Mouse (Mus musculus) thymus, postnatal 14 days (tissue): ENCODE measurements around the gene Grb10.

Source experiments
- DNase-seq: peaks from one replicate; pipeline ENCODE4 v3.0.0; 2021

Gene Grb10

DNA sequence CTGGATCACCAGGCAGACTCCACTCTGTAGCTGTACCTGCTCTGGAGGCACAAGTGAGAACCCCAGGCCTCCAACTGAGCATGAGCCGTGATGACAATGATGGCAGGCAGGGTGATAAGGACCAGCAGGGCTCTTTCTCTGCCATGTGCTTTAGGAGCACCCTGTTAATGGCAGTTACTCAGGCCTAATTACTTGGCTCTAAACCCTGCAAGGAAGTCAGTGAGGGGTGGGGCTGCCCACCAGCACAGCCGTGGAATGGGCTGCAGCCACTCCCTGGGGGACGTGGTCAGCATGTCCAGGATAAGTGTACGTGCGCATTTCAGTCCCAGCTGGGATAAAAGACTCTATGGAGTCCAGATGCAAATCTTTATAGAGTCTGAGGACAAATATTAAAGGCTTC lies 5.7 kb downstream of the Grb10 start:
- DNase-seq: no peak

DNA sequence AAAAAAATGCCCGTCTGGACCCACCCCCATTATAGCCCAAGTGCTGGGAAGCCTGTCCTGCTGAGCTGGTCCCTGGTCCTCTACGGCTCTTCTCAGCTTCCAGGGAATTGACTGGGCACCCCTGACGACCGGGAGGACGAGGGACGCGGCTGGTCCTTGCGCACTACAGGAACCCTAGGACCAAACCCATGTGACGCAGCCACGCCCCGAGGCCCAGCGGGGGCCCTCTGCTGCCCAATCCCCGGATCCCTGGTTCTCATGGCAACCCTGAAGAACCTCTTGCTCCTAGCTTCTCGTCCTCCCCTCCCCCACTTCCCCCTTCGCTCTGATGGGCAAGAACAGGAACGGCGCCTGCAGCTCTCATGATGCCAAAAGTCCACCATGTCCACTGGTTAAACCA lies 11.8 kb downstream of the Grb10 start:
- no peak for DNase-seq

DNA sequence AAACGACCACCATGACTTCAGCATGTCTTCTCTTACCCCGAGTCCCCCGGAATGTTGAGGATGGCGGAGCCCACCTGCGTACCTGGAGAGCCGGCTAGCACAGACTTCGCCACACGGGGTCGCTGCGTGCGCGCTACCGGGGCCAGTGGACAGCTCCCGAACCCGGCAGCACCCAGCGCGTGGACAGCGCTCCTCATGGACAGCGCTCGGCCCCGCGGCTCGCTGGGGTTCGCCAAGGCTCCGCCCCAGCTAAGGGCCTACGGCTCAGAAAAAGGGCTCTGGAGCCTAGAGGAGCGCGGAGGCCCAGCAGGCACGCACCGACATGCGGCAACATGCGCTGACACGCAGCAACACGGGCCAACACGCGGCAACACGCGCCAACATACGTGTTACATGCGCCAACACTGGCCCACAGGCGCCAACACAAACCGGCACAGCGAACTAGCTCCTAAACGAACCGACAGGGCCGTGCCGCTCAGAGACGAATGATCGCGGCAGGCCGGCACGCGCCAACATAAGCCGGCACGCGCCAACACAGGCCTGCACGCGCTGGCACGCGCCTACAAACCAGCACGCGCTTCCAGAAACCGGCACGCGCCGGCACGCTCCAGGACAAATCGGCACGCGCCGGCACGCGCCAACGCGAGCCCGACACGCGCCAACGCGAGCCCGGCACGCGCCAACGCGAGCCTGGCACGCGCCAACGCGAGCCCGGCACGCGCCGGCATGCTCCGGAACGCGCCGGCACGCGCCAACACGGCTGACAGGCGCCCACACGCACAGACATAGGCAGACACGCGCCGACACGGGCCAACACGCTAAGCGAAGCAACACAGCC lies 12.5 kb downstream of the Grb10 start:
- peak; percentile 30 for DNase-seq

DNA sequence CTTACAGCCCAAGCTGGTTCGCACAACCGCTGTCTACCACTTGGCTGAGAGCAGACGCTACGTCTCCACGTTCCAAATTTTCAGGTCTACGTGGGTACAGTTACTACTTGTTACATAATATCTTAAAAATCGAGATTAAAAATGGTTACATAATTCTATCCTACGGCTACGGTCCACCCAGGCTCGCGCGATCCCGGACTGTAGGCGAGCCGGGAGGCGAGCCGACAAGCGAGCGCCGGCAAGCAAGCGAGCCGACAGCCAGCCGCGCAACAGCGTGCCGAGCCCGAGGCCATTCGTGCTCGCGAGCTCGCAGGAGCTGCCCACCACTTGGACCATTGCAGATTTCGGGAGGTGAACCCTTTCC lies 13.1 kb downstream of the Grb10 start:
- no peak for DNase-seq

DNA sequence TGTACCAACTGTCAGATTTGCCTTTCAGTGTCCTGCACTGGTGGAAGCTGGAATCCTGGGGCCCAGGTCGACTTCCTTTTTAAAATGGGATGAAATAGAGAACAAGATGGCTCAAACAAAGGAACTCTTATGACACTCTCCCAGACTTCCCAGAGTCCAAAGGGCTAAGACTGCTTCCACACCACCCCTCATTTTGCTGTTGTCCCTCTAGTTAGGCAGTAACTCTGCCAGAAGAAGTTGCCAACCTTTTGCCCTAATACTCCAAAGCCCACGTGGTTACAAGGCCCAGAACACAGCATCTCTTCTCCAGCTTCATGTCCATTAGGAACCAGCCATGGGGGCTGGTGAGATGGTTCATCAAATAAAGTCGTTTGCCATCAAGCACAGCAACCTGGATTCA lies 15.4 kb downstream of the Grb10 start:
- no peak for DNase-seq

DNA sequence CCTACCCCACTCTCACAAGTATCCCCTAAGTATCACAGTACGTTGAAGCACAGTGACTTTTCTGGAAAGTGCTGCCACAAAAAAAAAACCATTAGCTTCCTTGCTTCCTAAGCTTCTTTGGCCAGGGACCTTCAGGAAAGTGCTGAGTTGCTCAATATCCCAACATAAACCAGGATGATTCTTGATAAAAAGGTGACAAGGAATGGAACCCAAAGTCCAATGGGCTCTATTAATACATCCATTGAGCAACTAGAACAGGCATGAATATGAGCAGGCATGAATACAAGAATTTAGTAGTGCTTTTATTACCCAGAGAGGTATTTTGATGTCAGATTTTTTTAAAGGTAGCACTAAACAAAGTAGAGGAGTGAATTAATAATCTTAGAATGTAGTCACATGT lies 18.8 kb downstream of the Grb10 start:
- DNase-seq: no peak

DNA sequence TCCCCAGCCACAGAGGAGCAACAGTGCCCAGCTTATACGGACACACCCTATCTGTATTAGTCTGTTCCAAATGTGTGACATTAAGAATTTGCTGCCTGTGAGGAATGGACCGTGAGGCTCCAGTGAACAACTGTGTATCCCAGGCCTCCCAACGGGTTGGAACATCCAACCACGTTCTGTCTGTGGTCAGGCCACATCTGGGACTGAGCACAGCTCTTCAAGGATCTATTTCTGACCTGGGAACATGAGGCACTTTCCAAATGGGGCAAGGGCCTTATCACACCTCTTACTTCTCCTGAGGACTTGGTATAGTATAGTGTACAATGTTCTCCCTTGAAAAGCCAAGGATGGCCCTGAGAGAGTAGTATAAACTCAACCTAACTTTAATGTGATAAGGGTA lies 19.9 kb downstream of the Grb10 start:
- no peak for DNase-seq

DNA sequence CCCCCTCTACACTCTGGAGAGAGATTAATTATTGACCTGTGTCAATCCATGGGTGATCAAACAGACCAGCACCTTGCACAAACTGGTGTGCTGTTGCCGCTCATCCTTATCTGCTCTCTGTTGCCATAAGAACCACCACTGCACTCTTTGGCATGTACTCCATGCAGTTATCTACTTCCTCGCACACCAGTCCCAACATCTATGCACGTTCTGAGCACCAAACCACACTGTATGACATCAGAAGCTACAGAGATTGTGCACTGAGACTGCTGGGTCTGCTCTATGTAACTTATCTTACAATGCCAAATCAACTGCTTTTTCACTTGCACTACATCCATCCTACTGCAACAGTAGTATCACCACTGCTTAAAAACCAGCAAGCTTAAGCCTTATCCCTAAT lies 28.4 kb downstream of the Grb10 start:
- no peak for DNase-seq

DNA sequence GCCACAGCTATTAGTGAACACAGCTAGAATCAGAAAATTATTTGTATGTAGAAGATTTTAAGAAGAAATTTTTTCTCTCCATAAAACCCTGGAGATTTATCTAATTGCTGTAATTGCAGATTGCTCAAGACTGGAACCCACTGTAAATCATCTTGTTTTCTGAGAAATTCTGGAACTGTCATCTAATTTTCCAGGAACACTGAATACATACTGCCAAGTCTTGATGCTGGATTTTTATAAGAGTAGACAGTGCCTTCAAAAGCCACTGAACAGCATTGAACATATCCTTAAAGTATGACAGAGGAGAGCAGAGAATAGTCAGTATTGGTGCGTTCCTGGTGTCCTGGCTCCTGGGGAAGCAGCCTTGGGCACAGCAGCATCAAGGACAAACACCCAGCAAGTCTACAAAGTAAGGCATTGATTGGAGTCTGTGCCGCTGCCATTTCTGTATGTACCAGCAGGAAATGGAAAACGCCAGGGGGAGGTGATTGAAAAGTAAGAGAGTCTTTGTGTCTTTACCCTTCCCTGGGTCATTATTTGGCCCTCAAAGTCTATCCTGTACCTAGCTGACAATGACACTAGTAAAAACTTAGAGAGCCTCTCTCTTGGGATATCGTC lies 38.1 kb downstream of the Grb10 start:
- DNase-seq: no peak

DNA sequence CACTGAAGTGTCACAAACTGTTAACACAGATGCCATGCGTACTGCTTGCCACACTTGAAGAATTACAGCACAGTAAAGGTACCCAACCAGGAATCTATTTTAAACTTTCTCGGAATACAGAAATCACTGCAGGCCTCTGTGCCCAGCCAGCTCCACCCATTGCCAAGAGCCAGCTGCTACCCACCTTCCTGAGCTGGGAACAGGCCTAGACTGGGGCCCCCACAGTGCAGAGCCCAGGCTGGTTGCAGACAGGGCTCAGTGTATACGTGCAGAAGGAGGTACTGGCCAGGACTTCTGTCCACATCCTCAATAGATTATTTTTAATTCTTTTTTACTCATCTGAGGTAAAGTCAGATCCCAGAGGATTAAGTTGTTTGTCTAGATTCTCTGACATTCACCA lies 39.6 kb downstream of the Grb10 start:
- DNase-seq: no peak

DNA sequence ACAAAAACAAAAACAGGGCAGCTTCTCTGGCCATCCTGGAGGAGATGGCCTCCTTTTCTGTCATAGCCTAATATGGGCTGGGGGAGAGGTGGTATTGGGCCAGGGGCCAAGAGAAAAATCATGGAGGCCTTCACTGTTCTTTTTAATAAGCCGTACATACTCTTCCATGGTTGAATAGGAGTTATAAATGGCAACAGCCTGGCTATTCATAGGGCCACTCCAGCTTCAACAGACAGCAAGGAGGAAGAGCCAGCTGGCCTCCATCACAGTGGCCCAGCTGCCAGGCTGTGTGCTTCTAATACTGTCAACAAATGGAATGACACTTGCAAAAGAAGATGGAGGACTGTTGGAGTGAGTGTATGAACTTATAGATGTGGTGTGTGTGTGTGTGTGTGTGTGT lies 41.4 kb downstream of the Grb10 start:
- DNase-seq: no peak

DNA sequence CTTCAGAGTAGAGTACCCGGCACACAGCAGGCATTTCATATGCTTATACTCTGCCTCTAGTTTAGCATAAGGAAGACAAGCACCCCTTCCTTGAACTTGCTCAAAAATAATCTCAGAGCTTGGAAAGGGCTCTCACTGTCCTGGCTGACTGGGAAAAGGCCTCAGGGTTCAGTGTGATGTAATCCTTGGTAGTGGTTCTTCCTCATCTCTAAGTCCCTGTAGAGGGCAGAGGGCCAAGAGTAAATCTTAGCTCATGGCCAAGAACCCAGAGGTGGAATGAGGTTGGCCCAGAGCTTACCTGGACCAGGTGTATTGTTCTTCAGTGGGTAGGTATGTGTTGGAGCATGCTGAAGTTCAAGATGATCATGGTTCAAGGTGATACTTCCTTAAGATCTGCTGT lies 43.1 kb downstream of the Grb10 start:
- DNase-seq: no peak

DNA sequence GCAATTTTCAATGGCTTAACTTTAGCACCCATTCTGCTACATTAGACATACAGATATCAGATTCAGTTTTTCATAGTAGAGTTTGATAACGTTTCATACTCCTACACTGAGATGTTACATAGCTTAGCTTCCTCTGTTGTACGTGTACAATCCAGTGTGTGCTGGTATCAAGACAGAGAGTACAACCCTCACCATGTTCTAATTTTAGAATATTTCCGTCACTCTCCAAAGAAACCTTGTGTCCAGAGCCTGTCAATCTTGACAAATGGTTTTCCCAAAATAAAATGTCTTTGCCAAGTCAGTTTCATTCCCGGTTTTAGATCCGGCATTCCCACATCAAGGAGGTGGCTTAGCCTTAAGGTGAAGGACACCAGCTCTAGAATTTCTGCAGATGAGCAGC lies 44.7 kb downstream of the Grb10 start:
- DNase-seq: no peak

DNA sequence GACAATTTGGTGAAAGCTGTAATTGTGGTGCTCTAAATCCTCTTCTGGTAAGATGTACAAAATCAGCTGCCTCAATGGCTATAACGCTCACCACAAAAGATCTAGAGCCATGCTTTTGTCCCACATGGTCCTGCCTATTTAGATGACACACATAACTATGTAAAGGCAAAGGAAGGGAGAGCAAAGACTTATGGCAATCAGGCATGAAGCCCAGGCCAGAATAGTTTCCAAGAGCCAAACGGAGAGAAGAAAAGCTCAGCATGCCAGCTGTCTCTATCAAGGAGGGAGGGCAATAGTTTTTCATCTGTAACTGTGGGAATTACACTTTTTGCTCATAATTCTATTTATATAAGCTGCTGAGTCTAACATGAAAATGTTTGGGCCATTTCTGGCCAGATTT lies 45.3 kb downstream of the Grb10 start:
- DNase-seq: no peak

DNA sequence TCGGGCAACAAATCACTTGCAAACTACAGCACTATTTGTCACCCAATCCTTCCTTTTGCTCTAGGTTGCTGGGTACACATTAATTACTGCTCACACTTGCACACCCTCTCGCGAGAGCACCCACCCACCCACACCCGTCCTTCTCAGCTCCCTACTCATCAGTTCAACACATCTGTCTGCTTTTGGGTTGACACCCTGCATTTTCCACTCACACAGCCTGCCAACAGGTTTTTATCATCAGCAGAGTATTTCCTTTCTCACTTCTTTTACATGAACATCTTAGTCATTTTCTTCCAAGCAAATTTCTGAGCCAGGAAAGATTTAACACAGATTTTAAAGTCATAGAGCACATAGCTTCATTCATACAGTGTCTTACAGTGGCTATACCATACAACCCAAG lies 48.6 kb downstream of the Grb10 start:
- no peak for DNase-seq

DNA sequence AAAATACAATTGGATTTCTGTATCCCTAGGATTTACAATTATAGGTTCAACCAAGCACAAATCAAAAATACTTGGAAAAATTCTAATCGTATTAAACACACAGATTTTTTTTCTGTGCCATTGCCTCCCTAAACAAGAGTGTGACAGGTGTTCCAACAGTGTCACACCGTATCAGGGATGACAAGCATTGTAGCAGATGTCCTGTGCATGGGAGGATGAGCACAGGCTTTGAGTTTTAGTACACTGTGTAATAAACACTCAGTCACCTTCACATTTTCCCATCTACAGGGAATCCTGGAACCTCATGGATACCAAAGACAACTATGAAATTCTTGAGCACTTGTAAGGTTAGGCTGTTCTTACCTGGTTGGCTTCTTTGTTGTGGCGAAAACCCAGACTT lies 51.2 kb downstream of the Grb10 start:
- no peak for DNase-seq

DNA sequence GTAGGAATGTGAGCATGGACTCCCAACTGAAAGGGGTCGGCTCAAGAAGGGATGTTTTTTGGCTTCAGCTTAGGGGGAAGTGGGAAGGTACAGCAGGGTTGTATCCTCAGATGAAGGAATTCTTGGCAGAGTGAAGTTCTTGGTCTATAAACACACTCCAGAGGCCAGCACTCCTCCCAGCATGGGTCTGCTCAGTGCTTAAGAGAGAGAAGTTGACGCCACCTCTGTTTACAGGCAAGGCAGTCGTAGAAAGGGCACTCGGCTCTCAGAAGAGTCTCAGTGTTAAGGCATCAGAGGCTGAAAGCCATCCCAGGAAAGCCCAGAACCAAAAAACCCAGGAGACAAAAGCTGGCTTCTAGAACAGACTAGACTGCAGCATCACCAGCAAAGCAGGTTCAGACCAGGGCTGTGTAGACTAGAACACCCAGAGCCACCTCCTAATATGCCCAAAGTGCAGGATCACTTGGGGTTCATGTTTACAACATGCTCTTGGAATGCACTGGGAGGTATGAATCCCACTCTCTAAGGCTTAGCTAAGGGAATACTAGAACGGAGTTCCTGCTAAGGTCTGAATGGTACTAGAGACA lies 59.8 kb downstream of the Grb10 start:
- DNase-seq: no peak

DNA sequence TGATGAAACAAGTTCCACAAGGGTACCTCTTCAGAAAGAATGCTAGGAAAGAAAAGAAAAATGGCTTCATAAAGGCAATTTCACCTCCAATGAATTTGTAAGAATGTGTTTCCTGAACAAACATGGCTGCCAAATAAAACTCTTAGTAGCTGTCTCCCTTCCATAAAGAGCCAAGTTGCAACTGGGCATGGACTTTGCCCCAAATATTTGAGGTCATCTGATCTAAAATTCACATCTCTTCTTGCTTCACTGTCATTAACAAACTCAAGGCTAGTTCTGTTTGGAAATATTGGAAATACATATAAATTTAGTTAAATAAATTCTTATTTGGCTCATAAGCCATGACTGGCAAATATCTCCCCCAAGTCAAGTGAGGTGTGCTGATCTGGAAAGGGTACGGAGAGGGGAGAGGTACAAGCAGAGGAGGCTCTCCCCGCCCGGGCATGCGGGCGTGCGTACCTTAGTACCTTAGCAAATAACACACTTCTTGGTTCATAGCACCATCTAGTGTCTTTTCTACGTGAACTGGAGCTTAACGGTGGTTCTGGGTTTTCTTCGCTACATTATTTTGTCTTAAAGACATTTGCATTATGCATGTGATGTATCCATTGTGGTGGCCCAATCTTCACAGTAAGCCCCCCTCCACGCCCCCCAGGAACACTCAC lies 63.8 kb downstream of the Grb10 start:
- DNase-seq: peak; percentile 53

DNA sequence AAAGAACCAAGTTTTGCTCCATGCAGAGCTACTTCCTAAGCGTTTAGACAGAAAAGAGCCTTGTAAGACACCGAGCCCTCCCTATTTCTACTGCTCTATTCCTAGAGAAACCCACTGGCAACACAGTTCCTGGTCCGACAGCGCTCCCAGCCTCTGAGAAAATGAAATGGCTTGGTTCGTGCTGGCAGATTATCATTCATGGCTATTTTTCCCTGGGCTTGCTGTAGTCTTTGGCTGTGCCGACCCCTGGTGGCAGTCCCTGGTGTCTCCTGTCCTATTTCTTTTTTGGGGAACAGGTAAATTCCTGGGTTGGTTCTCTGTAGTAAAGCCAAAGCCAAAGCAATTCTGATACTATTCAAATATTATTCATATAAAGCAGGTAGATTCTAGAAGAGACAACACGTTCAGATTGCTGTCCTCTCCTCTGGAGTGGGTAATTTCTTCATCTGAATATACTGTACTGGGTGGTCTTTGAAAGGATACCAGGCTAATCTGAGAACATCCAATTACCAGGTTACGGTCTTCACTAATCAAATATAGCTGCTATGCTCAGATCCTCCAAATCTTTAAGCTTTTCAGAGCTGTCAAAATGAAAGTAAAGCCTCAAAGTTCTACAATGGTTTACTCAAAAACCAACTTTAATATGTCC lies 65.0 kb downstream of the Grb10 start:
- DNase-seq: peak; percentile 70

DNA sequence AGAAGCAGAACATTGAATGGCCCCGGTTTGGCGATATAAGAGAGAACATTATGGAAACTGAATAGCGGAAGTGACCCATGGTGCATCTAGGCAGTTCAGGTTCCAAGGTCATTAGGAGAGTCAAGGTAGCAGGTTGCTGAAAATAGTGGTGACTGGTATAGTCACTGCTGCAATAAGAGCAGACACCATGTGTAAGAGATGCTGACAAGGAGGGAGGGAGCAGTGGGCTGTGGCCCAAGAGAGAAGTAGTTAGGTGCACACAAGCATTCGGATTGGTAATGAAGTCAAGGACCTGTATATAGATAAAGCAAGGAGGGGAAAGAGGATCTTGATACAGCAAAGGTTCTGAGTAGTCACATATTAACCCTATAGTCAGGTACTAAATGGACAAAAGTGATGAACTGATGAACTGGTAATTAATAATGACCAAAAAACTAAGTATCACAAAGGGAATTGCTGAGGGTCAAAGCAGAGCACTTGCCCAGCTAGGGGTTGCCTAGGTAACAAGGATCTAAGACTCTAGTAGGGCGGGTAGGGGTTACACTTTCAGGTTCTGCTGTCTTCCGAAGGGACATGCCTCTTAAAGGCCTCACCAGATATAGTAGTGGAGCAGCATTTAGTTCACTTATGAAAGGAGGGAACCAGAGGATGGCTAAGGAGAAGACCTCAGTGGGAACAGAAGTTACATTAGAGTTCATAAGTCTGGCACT lies 65.9 kb downstream of the Grb10 start:
- DNase-seq: no peak

DNA sequence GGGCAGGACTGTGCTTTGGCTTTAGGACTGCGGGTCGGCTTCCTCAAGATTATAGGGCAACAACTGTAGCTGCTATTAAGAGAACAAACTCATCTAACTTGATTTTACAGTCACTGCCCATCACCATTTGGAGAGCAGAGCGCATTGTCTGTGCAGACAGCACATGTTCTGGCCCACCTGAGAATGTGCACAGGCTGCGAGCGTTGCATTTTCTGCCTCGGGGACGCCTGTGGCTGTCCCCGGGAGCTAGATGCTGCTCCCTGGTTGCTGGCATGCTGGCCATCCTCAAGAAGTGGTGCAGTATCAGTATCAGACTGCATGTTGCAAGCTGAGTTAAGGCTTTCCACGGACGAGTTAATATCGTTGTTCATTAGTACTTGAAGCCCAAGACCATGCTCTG lies 68.2 kb downstream of the Grb10 start:
- no peak for DNase-seq

DNA sequence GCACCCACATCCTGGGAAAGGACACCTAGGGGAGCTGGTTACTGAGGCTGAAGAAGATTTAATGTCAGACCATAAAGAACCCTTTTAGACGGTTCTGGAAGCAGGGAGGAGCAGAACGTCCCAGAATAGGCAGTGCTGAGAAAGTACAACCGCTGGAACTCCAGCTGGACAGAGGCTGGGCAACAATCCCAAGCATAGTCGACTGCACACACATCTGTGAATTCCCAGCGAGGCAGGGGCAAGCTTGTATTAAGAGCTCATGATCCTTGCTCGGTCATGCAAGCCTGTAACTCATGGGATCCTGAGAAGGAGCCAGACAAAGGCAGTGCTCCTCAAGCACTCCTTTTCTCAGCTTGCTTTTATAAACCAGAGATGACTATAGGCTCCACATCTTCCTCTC lies 69.7 kb downstream of the Grb10 start:
- no peak for DNase-seq

DNA sequence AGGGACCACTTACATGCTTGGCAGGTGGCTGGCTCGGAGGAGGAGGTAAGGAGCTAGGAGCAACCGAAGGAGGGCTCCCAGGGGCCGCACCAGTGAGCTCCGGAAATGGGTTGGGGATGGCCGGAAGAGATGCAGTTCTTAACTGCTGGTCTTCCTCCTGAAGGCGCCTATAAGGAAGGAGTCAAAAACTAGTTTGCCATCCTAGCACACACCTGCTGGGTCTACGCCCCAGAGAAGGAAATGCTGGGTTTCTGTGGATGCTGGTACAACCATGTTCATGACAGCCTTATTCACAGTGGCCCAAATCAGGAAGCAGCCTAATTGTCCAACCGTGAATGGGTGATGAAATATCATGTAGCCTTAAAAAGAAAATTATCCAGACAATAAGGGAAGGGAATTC lies 71.0 kb downstream of the Grb10 start:
- DNase-seq: no peak
